Mouse (Mus musculus): ENCODE measurements at regions not wholly inside any gene's neighbourhood (a gene's known extent, or its start where the extent isn't known, plus 50 kb on each side); places are given as distances from the start of the nearest gene placed in this dataset.

DNA sequence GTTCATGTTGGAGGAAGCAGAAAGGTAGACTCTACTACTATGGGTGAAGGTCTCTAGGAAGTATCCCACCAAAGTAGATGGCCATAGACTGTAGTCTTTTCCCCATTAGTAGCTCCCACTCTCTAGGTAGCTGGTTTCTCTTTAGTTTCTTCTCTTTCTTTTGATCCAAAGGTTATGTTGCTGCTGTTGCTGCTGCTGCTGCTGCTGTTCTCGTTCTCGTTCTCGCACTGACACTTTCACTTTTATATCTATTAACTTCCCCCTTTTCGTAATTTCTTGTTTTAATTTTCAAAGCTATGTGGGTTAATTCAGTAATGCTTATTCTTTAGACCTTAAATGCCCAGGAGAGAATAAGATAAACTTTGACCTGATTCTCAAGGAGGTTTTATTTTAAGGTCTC lies 58.3 kb downstream of the Tmem100 start:
- peak; percentile 57 to 68; a peak in 2 of 4 replicates for ATAC-seq (replicated peaks in 1 of 2; ENCODE audit: insufficient read depth in 1 of 2, low FRiP score in 2 of 2, low TSS enrichment in 1 of 2, low read depth in 1 of 2, poor library complexity in 2 of 2, severe bottlenecking in 2 of 2)

DNA sequence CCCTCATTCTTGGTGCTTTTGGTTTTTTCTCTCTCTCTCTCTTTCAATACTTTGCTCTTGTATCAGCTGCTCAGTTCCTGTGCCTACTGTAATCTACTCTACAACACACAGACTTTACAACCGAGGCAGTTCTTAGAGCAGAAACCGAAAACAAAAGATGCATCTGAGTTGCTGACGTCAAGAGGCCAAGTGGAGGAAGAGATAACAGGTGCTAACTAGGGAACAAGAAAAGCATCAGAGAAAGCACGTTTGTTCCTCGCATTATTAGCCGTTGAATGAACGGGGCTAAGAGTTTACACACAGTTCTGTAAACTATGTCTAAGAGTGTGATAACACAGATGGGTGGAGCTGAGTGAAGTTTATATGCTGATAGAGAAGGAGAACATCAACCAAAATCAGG lies 63.9 kb downstream of the Tmem100 start:
- peak; percentile 81 to 87 for ATAC-seq (replicated peaks in 1 of 2; ENCODE audit: insufficient read depth in 1 of 2, low FRiP score in 2 of 2, low TSS enrichment in 1 of 2, low read depth in 1 of 2, poor library complexity in 2 of 2, severe bottlenecking in 2 of 2)

DNA sequence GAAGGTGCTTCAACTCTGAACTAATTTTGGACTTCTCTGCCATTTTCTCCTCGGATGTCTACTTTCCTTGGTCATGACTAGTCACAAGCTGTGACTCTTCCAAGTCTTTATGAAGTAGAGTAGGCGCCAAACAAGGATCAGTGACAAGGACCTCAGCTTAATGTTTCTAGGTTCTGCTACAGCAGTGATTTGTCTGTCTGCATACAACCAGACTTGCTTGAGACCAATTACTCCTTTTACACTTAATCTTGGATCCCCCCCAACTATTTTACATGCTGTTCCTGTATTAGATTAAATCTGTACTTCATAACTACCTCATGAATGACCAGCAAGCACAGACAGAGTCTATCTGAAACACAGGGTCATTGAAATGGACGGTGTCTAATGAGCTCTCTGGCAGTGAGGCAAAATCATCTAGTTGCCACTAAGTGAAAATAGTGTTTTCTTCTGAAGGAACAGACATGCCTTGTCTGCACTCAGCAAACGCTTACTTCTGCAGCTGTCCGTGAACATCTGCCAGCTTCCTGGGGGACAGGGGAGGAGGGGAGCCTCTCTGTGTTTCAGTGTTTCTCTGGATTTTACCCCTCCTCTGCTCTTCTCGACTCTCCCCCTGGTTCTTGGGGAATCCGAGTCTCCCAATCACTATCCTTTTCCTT lies 64.7 kb downstream of the Tmem100 start:
- ATAC-seq (replicated peaks in 1 of 2; ENCODE audit: insufficient read depth in 1 of 2, low FRiP score in 2 of 2, low TSS enrichment in 1 of 2, low read depth in 1 of 2, poor library complexity in 2 of 2, severe bottlenecking in 2 of 2), result no peak

DNA sequence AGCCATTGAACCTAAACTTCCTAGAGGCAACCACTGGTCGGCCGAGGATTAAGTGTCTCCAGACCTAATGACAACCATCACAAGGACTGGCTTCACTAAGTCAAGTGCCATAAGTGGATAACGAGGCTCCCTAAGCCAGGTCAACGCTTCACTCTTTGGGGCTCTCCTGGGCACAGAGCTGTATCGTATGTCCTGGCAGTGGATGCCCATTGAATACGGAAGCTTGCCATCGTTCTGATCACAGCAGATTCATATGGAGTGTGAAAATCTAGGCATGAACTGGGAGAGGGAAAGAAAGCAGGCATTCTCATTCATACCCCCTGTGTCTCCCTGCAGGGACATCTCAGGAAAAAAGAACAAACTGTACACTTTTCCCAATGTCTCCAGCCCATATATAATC lies 68.3 kb downstream of the Tmem100 start:
- ATAC-seq (replicated peaks in 1 of 2; ENCODE audit: insufficient read depth in 1 of 2, low FRiP score in 2 of 2, low TSS enrichment in 1 of 2, low read depth in 1 of 2, poor library complexity in 2 of 2, severe bottlenecking in 2 of 2), result no peak

DNA sequence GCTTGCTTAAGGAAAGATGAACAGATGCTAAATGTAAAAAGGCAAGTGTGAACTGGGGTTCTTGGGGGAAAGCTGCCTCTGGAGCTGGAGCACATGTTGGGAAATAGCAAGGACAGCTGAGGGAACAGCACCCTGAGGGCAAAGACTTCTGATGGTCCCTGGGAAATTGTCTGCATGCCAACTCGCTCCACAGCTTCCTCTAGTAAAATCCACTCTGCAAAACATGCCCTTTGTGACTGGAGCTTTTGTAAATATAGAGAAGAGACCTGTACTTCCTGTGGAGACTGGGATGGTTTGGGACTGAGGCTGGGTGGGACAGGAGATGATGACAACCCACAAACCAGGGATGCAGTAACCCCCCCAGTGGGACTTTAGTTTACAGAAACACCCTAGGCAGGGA lies 69.0 kb downstream of the Tmem100 start:
- ATAC-seq (replicated peaks in 1 of 2; ENCODE audit: insufficient read depth in 1 of 2, low FRiP score in 2 of 2, low TSS enrichment in 1 of 2, low read depth in 1 of 2, poor library complexity in 2 of 2, severe bottlenecking in 2 of 2), result no peak

DNA sequence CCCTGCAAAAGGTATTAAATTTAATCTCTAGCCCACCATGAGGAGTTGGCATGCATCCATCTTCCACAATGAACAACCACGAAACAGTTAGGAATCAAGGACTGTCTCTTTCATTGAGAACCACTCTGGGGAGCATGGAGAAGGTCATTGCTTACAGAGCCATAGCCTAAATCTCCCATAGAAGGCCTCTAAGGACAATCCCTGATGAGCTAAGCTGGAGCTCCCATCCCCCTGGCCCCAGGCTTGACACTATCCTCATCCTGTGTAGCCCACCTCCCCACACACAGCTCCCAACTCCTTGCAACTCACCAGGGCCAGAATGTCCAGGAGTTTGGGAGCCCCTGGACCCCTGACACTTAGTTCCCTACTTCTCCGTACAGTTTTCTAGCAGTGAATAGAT lies 70.0 kb downstream of the Tmem100 start:
- no peak for ATAC-seq (replicated peaks in 1 of 2; ENCODE audit: insufficient read depth in 1 of 2, low FRiP score in 2 of 2, low TSS enrichment in 1 of 2, low read depth in 1 of 2, poor library complexity in 2 of 2, severe bottlenecking in 2 of 2)

DNA sequence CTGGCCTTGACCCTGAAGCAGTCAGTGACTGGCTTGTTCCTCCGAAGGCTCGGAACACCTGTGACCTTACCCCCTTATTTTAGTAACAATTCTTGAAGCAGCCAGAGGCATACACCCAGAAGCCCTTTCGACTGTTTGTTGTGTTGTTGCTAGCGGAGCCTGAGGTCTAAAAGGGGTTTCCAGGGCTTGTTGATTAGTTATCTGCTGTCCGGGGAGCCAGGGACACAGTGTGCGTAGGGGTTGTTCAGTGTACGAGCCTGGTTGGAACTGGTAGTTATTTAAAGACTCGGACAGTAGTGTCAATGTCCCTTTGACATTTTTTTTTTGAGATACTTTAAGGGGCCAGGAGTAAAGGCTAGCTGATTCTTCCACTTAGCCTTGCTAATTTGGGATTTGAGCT lies 71.1 kb downstream of the Tmem100 start:
- no peak for ATAC-seq (replicated peaks in 1 of 2; ENCODE audit: insufficient read depth in 1 of 2, low FRiP score in 2 of 2, low TSS enrichment in 1 of 2, low read depth in 1 of 2, poor library complexity in 2 of 2, severe bottlenecking in 2 of 2)

DNA sequence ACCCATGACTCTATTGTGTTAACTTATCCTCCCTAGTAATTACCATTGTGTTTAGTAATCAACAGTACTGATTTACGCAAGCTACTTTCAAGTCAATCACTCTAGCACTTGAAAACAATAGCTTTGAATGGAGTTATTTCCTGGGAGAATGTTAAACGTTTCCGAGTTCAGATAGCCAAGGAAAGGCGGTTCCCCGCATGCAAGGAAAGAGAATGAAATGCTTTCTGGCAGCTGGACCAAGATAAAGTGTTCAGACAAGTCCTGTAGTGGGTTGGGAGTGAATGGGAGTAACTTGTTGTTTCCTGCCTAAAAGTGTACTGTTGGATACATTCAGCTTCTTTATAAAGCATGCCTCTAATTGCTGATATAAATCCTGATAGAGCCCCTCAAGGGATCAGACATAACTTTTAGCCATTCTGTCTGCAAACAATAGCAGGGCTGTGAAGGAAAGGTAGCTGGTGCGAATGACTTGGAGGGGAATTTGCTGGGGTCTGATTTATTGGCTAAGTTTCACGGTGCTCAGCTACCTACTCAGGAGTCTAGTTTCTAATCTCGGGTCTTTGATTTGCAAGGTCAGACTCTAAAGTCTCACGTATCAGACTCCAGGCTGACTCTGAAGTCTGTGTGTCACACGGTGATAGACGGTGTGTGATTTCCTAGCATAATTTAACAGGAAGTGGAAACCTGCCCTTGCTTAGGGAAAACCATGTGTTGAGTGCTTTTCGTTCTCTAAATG lies 76.1 kb downstream of the Tmem100 start:
- ATAC-seq (replicated peaks in 1 of 2; ENCODE audit: insufficient read depth in 1 of 2, low FRiP score in 2 of 2, low TSS enrichment in 1 of 2, low read depth in 1 of 2, poor library complexity in 2 of 2, severe bottlenecking in 2 of 2), result no peak

DNA sequence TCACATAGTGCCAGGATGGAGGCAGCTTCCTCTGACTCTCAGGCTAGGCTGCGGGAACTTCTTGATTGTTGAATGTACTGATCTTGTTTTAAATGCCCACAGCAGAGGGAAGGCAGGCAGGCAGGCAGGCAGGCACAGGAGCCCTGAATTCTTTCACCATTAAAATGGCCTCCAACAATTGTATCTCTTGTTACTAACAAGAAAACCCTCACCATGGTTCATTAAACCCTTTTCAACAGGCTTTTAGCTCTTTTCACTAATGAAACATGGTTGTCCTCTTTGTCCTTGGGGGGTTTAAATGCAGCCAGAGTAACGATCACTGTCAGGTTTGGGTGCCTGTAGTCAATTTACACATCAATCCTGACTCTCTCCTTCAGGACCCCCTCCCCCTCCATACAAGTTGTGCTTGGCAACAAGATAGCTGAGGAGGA lies 77.8 kb upstream of the Gm45716 start:
- no peak for ATAC-seq (replicated peaks in 1 of 2; ENCODE audit: insufficient read depth in 1 of 2, low FRiP score in 2 of 2, low TSS enrichment in 1 of 2, low read depth in 1 of 2, poor library complexity in 2 of 2, severe bottlenecking in 2 of 2)

DNA sequence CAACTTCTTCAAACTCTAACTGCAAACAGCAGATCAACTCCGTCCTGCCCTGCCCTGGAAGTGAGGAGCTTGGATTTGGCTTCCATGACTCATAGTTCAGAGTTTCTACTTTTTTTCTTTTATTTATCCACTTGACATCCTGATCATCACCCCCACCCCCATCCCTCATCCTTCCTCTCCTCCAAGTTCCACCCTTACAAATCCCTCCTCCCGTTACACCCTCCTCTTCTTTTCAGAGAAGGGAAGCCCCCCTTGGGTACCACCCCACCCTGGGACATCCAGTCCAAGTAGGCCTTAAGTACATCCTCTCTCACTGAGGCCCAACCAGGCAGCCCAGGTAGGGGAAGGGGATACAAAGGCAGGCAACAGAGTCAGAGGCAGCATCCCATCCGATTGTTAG lies 77.3 kb upstream of the Gm45716 start:
- no peak for ATAC-seq (replicated peaks in 1 of 2; ENCODE audit: insufficient read depth in 1 of 2, low FRiP score in 2 of 2, low TSS enrichment in 1 of 2, low read depth in 1 of 2, poor library complexity in 2 of 2, severe bottlenecking in 2 of 2)

DNA sequence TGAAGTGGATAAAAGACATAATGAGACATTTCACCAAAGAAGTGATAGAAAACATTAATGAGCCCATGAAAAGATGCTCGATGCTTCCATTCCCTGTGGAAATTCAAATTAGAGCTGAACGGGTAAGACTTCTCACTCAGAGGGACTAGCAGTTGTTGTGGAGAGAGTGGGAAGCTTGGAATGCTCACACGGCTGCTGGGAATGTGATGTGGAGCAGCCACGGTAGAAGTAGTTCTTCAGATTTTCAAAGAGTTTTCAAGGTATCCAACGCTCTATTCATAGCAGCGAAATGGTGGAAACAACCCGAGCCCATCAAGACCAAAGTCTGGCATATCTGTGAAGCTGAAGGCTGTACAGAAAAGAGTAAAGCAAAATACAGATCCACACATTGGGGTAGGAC lies 75.3 kb upstream of the Gm45716 start:
- no peak for ATAC-seq (replicated peaks in 1 of 2; ENCODE audit: insufficient read depth in 1 of 2, low FRiP score in 2 of 2, low TSS enrichment in 1 of 2, low read depth in 1 of 2, poor library complexity in 2 of 2, severe bottlenecking in 2 of 2)

DNA sequence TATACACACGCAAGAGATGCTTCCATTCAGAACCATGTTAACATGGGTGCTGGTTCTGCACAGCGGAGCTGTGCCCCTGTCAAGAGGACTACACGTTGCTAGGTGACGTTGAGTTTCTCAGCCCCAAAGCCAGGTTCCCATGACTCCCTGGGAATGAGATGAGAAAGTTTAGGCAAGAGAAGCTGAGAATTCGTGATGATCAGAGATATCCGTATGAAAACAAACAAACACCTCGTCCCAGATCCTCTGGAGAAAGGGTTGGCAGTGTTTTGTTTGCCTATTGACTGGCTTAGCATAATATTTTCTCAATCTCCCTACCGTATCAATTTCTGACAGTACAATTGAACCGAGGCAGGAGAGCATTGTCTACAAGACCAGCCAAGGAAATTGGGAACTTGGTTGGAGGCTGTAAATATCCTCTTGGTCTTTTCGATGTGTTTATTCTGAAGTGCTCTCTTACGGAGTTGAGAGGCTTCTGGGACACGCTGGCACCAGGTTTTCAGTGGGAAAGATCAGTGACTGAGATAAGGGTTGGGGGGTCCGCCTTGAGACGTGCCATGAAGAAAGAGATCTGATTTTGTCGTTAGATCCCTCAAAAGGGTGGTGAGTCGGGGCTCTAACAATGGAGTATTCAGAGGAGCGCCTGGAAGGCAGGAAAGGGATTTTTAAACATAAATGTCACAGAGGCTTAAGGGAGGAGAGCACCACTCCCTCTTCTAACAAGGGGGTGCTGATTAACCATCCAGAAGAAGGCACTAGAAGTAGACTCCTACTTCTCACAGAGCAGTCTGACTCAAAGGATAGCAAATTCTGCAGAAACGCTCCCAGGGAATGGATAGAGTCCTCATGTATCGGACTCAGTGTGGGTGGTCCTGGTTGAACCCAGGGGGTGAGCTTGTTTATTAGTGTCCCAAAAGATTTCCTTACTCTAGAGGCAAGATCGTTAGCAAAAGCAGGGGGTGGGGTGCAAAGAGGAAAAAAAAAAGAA lies 70.5 kb upstream of the Gm45716 start:
- ATAC-seq (replicated peaks in 1 of 2; ENCODE audit: insufficient read depth in 1 of 2, low FRiP score in 2 of 2, low TSS enrichment in 1 of 2, low read depth in 1 of 2, poor library complexity in 2 of 2, severe bottlenecking in 2 of 2), result no peak

DNA sequence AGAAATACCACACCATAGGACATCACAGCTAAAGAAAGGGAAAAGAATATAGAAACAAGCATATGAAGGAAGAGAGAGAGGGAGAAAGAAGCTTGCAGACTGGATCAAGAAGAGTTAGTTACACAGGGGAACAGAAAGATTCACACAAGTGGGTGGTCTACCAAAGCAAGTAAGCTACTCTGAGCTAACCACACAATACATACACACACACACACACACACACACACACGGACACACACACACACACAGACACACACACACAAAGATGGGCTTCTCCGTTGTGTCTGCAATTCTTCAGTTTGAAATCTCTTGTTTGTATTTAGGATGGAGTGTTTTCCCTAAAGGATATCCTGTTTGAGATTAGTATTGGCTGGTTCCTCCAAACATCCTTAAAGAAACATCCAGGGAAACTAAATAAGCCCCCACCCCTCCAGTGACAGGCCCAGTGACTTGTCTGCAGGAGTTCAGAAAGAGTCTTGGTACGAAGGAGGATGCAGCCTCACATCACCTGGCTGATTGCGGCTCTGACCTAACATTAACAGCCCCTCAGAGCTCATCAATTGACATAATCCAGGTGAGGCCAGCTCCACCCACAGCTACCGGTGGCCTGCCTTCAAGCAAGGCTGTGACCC lies 69.7 kb upstream of the Gm45716 start:
- no peak for ATAC-seq (replicated peaks in 1 of 2; ENCODE audit: insufficient read depth in 1 of 2, low FRiP score in 2 of 2, low TSS enrichment in 1 of 2, low read depth in 1 of 2, poor library complexity in 2 of 2, severe bottlenecking in 2 of 2)

DNA sequence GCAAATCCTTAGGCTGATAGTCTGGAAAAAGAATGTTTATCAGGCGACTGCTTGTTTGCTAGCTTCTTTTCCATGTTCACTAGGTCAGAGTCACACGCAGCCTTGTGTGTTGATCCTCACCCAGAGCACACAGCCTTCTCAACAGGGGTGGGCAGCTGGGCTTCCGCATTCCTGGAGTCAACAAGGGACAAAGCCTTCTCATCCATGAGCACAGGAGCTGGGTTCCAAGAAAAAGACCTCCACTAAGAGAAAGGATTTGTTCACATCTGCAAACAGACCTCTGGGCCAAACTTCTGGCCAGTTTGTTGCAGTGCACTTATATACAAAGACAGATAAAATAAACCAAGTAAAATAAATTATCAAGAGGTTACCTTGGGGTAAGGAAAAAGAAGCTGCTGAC lies 65.6 kb upstream of the Gm45716 start:
- ATAC-seq (replicated peaks in 1 of 2; ENCODE audit: insufficient read depth in 1 of 2, low FRiP score in 2 of 2, low TSS enrichment in 1 of 2, low read depth in 1 of 2, poor library complexity in 2 of 2, severe bottlenecking in 2 of 2), result no peak

DNA sequence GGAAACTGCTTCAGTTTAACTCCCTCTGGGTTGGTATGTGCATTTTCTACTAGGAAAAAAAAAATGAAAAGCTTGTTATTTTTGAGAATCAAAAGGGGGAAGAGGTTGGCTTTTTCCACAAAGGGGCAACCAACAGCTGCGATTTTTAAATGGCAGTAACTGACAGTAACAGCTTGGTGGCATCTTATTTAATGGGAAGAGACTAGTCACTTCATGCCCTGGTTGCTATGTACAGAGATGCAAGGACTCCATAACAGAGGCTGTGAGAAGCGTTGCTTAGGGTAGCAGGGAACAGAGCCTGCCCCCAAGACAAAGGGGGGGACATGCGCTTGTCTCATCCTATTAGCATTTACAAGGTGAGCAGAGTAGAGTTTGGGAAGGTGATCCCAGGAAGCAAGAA lies 64.8 kb upstream of the Gm45716 start:
- no peak for ATAC-seq (replicated peaks in 1 of 2; ENCODE audit: insufficient read depth in 1 of 2, low FRiP score in 2 of 2, low TSS enrichment in 1 of 2, low read depth in 1 of 2, poor library complexity in 2 of 2, severe bottlenecking in 2 of 2)

DNA sequence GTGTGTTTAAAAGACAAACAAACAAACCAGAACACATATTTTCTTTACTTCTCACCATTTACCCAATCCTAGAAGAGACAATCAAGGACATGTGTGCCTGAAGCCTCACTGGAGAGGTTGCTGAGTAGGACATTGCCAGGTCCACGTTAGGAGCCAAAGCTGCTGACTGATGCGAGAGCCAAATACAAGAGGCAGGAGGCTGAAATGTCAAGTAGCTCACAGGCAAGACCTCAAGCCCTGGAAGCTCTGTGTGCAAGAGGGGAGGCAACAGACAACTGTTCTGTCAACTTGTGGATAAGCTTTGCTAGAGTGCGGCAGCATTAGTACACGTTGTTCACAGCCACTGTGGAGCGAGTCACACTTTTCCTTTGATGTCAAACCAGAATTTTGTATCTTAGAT lies 63.6 kb upstream of the Gm45716 start:
- ATAC-seq (replicated peaks in 1 of 2; ENCODE audit: insufficient read depth in 1 of 2, low FRiP score in 2 of 2, low TSS enrichment in 1 of 2, low read depth in 1 of 2, poor library complexity in 2 of 2, severe bottlenecking in 2 of 2), result no peak

DNA sequence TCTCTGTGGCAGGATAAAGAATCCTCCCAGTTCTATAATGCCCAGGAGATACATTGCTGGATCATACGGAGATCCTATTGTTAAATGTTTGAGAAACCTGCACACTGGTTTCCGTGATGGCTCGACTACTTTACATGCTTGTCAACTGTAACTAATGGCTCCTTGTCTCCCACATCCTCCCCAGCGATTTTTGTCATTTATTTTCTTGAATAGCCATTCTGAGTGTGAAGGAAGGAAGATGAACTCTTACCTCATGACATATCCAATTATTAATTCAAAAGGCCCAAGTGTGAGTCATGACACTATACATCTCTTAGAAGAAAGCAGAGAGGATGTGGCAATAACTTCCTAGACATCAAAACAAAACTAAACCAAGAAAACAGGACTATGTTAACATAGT lies 61.2 kb upstream of the Gm45716 start:
- ATAC-seq (replicated peaks in 1 of 2; ENCODE audit: insufficient read depth in 1 of 2, low FRiP score in 2 of 2, low TSS enrichment in 1 of 2, low read depth in 1 of 2, poor library complexity in 2 of 2, severe bottlenecking in 2 of 2), result no peak
